Mouse (Mus musculus) kidney, adult 2 months (tissue): ENCODE results near the gene Rala.

Experiments used
- CTCF ChIP-seq: fragments of 200-500 bp; conservative IDR thresholded peaks from 2 replicates; pipeline ENCODE4 v1.5.1; 2011; ENCODE audit warnings: low read depth, mild to moderate bottlenecking, control low read depth, low read length, moderate library complexity, mixed read lengths; ENCODE audit not compliant: insufficient read depth, insufficient read length
- POLR2A ChIP-seq: fragments of 200-500 bp; IDR thresholded peaks from one replicate; pipeline ENCODE4 v1.6.1; 2011; ENCODE audit warnings: low read depth, low read length, control low read depth

- TF ChIP-seq CTCF: no peak
- TF ChIP-seq POLR2A: no peak
Observed at GRCm38 (mm10) chr13:17897040-17897439, 47.0 kb downstream of the Rala start.
